Mouse (Mus musculus) lung, postnatal 0 days (tissue): ENCODE measurements at regions not wholly inside any gene's neighbourhood (a gene's known extent, or its start where the extent isn't known, plus 50 kb on each side); places are given as distances from the start of the nearest gene placed in this dataset.

Source experiments
- CTCF ChIP-seq: IDR thresholded peaks from 2 replicates; pipeline ENCODE4 v1.5.1; 2016; ENCODE audit warnings: antibody characterized with exemption, mild to moderate bottlenecking
- EP300 ChIP-seq: IDR thresholded peaks from 2 replicates; pipeline ENCODE4 v1.6.1; 2016; ENCODE audit warnings: antibody characterized with exemption, mild to moderate bottlenecking, control low read depth

DNA sequence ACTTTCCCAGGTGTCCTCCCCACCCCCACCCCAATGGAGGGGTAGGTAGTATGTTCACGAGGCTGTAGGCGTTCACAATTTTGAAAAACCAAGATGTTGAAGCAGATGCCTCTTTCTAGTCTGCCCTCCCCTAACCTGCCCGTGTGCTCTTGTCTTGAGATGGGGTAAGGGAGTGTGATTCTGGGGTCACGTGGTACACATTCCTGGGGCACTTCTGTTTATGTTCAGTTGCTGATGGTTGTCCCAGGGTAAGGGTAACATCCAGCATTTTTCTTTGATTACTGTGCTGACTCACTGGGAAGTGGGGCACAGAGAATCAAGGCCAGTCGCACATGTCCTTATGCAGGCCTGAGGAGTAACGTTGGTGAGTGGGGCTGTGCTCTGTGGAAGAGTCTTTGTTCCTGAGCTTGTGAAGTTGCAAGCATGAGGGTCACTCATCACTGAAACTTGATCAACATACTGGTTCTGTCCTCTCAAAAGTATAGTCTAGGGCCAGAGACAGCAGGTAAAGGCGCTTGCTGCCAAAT is 110.3 kb downstream of the Evx1 start:
- no peak for TF ChIP-seq CTCF
- TF ChIP-seq EP300: no peak
